Mouse (Mus musculus) lung, postnatal 0 days (tissue): ENCODE measurements around the gene Wnt9b. TPM values are rescaled to one million over a fixed set of nuclear protein-coding genes. Genes with fewer than 3 reads are reported as not detected.
A peak's percentile ranks its signal among the peaks of the same experiment; 100 is the strongest.

Experiments
- ATAC-seq: fragments of 200-750 bp; cut with Nextera tagmentation; 2 replicates; pipeline ENCODE4 v1.8.0; 2017; ENCODE audit warnings: moderate library complexity
- DNase-seq: peaks from one replicate; pipeline ENCODE4 v3.0.0-alpha.2; 2016; ENCODE audit warnings: low spot score
- H3K27ac ChIP-seq: fragments of 300-500 bp; sonication (generic); 2 replicates; pipeline ENCODE4 v1.5.1; 2014; ENCODE audit warnings: antibody characterized with exemption, mild to moderate bottlenecking, low read length, mixed read lengths
- H3K27me3 ChIP-seq: fragments of 300-500 bp; sonication (generic); replicated peaks from 2 replicates; pipeline ENCODE4 v1.6.1; 2014; ENCODE audit warnings: low read length, mixed read lengths; ENCODE audit not compliant: insufficient read depth
- H3K36me3 ChIP-seq: fragments of 300-500 bp; sonication (generic); 2 replicates; pipeline ENCODE4 v1.6.1; 2014; ENCODE audit warnings: low read length, mixed read lengths; ENCODE audit not compliant: insufficient read depth
- H3K4me1 ChIP-seq: fragments of 300-500 bp; sonication (generic); 2 replicates; pipeline ENCODE4 v1.6.1; 2014; ENCODE audit warnings: antibody characterized with exemption, low read depth, low read length, mixed read lengths; ENCODE audit not compliant: insufficient read depth
- H3K4me2 ChIP-seq: fragments of 300-500 bp; sonication (generic); replicated peaks from 2 replicates; pipeline ENCODE4 v1.6.1; 2014; ENCODE audit warnings: low read depth, mild to moderate bottlenecking, low read length, moderate library complexity, mixed read lengths
- H3K4me3 ChIP-seq: fragments of 300-500 bp; sonication (generic); 2 replicates; pipeline ENCODE4 v1.5.1; 2014; ENCODE audit warnings: low read depth, low read length
- H3K9ac ChIP-seq: fragments of 300-500 bp; sonication (generic); replicated peaks from 2 replicates; pipeline ENCODE4 v1.6.1; 2014; ENCODE audit warnings: low read depth, mild to moderate bottlenecking
- H3K9me3 ChIP-seq: fragments of 300-500 bp; sonication (generic); 2 replicates; pipeline ENCODE4 v1.6.1; 2016; ENCODE audit warnings: low read length, mixed read lengths
- CTCF ChIP-seq: IDR thresholded peaks from 2 replicates; pipeline ENCODE4 v1.5.1; 2016; ENCODE audit warnings: antibody characterized with exemption, mild to moderate bottlenecking
- EP300 ChIP-seq: IDR thresholded peaks from 2 replicates; pipeline ENCODE4 v1.6.1; 2016; ENCODE audit warnings: antibody characterized with exemption, mild to moderate bottlenecking, control low read depth
- WGBS: fragments of 180-500 bp; shearing (Covaris S2); extraction: QIAGEN DNeasy Blood & Tissue Kit; methylation state at CpG from one replicate; pipeline ENCODE4 v1.1.7; 2014; 5-methylcytosine and 5-hydroxymethylcytosine counted together
- polyA plus RNA-seq: library from polyadenylated mRNA; unstranded; fragments of >200 nt; fragmentation: Nextera tagmentation; extraction: Ambion mirVana; gene quantifications from 2 replicates; pipeline ENCODE4 v1.2.1, GENCODE M21; 2015

Wnt9b gene
- polyA plus RNA-seq, 1 experiment from 2014 or later = 0.08 TPM

GRCm38 (mm10) chr11:103709982-103710381 is 39.6 kb downstream of the Wnt9b start:
- no peaks in the 10 kb centered on the region for H3K9me3 ChIP-seq
- DNase-seq (no peak), ATAC-seq (no peak)
- no peak overlapping the region for H3K4me3 ChIP-seq
- no peaks in the 10 kb centered on the region for H3K27me3 ChIP-seq
- no peak overlapping the region for H3K27ac ChIP-seq
- H3K4me1 ChIP-seq = no peaks in the 10 kb centered on the region
- WGBS = 63% methylated on average over 1 of the region's 1 CpGs
- no peak overlapping the region for H3K9ac ChIP-seq
- H3K4me2 ChIP-seq = no peak overlapping the region
- TF ChIP-seq EP300 (no peak), CTCF (no peak)
- no peaks in the 10 kb centered on the region for H3K36me3 ChIP-seq

GRCm38 (mm10) chr11:103707005-103707404 is 42.6 kb downstream of the Wnt9b start:
- no peaks in the 10 kb centered on the region for H3K36me3 ChIP-seq
- WGBS = 38% methylated on average over 8 of the region's 8 CpGs
- no peak overlapping the region for H3K9ac ChIP-seq
- H3K9me3 ChIP-seq = no peaks in the 10 kb centered on the region
- 0 out of 2 replicates have a peak overlapping the region, but pooled peaks have one; percentile 32 for H3K27ac ChIP-seq
- H3K4me3 ChIP-seq = no peak overlapping the region
- TF ChIP-seq CTCF = peak; percentile 47
- TF ChIP-seq EP300 = no peak; the same call in 1 of the 2 replicates
- ATAC-seq (peak; percentile 95), DNase-seq (peak; percentile 79)
- H3K4me1 ChIP-seq = no peaks in the 10 kb centered on the region
- no peak overlapping the region for H3K4me2 ChIP-seq
- no peaks in the 10 kb centered on the region for H3K27me3 ChIP-seq

DNA sequence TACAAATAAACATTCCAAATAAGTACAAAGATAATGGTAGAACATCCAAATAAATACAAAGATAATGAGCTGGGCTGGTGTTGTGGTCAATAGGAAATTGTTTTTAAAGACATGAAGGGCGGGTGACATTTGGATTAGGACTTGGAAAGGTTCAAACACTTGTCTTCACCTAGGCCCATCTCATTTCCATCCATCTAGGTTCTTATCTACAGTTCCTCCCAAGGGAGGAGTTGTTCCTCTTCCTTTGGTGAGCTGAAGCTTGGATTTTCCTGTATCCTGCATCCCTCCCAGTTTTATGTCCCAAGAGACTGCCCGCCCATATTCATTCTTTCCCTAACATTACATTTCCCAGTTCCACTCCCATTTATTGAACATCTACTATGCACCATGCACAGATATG is 51.4 kb downstream of the Wnt9b start:
- H3K4me3 ChIP-seq = peak overlapping the region; percentile 94
- no peaks in the 10 kb centered on the region for H3K9me3 ChIP-seq
- H3K9ac ChIP-seq = peak overlapping the region; percentile 92
- H3K36me3 ChIP-seq = no peaks in the 10 kb centered on the region
- 73% methylated on average over 2 of the region's 2 CpGs for WGBS
- H3K27ac ChIP-seq = peak overlapping the region; percentile 98
- no peaks in the 10 kb centered on the region for H3K4me1 ChIP-seq
- no peaks in the 10 kb centered on the region for H3K27me3 ChIP-seq
- H3K4me2 ChIP-seq = peak overlapping the region; percentile 68
- ATAC-seq = no peak
- TF ChIP-seq EP300 (no peak), CTCF (no peak)
- DNase-seq = peak; percentile 42

DNA sequence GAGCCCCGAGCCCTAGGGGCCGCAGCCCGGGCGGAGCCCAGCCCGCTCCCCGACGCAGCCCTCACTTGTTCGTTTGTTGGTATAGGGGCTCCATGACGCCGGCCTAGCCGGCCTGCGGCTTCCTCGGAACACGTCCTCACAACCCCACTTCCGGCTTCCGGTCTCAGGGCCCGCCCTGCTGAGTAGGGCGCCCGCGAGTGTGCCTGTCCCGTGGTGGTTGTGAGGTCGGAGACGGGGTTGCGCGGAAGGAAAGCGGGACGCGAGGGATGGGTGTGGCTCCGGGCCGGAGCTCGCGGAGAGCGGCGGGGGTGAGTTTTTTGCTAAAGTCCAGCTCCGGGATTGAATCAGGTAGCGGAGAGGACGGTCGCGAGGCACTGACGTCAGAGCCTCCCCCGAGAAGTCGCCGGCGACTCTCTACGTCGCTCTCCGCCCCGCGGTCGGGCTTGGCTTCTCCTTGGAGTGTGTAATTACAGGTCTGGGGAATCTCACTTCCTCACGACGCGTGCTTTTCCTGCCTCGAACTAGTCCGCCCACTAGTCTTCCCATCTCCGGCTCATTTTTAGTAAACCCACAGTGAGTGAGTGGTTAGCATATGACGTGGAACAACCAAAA is 52.0 kb downstream of the Wnt9b start, which contains the start of gene Gosr2:
Gene Gosr2, minus strand, starts transcription at position 334 of the 612 bp plus-strand sequence.
- no peaks in the 10 kb centered on the region for H3K36me3 ChIP-seq
- ATAC-seq (peak; percentile 97), DNase-seq (peak; percentile 95)
- peak within 1 kb of the TSS; percentile 68 for H3K4me2 ChIP-seq
- peak within 1 kb of the TSS; percentile 98 for H3K27ac ChIP-seq
- no peaks in the 10 kb centered on the region for H3K27me3 ChIP-seq
- peak within 1 kb of the TSS; percentile 94 for H3K4me3 ChIP-seq
- no peak; the same call in 1 of the 2 replicates for TF ChIP-seq CTCF
- peak; percentile 79 for TF ChIP-seq EP300
- no peaks in the 10 kb centered on the region for H3K4me1 ChIP-seq
- peak within 1 kb of the TSS; percentile 92 for H3K9ac ChIP-seq
- H3K9me3 ChIP-seq = no peaks in the 10 kb centered on the region
- under 1% methylated on average over 55 of the region's 57 CpGs for WGBS

GRCm38 (mm10) chr11:103696851-103697564 is 52.6 kb downstream of the Wnt9b start:
- TF ChIP-seq EP300 = no peak
- TF ChIP-seq CTCF = peak; percentile 40
- H3K36me3 ChIP-seq = no peaks in the 10 kb centered on the region
- WGBS = under 1% methylated on average over 18 of the region's 18 CpGs
- H3K27me3 ChIP-seq = no peaks in the 10 kb centered on the region
- no peaks in the 10 kb centered on the region for H3K9me3 ChIP-seq
- peak overlapping the region; percentile 94 for H3K4me3 ChIP-seq
- peak overlapping the region; percentile 98 for H3K27ac ChIP-seq
- DNase-seq = peak; percentile 70
- ATAC-seq = peak; percentile 59
- H3K4me2 ChIP-seq = peak overlapping the region; percentile 68
- H3K4me1 ChIP-seq = no peaks in the 10 kb centered on the region
- H3K9ac ChIP-seq = peak overlapping the region; percentile 92

DNA sequence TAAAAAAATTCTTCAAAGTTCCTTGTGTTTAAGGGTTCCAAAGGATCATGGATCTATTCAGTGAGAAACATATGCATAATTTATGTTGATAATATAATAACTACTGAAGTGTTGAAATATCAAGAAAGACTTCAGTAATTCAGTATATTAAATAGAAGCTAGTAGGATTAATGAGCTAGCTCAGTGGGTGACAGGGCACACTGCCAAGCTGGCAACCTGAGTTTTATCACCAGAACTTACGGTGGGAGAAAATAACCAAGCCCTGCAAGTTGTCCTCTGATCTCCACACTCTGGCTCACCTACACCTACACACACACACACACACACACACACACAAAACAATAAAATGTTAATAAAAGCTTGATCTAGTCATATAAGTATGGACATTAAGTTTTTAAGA is 56.4 kb downstream of the Wnt9b start:
- Histone ChIP-seq H3K27ac (no peak overlapping the region), H3K4me3 (no peak overlapping the region), H3K27me3 (no peaks in the 10 kb centered on the region), H3K9me3 (no peaks in the 10 kb centered on the region), H3K9ac (no peak overlapping the region), H3K4me1 (no peaks in the 10 kb centered on the region), H3K36me3 (no peaks in the 10 kb centered on the region), H3K4me2 (no peak overlapping the region)
- 76% methylated on average over 1 of the region's 1 CpGs for WGBS
- ATAC-seq (no peak), DNase-seq (no peak)
- TF ChIP-seq CTCF (no peak), EP300 (no peak)
